Mouse (Mus musculus): ENCODE data around the gene Klrb1b.

- TF ChIP-seq CTCF (IDR thresholded peaks at IDR 0.05; ENCODE audit: low read depth) (no peak), EP300 (IDR thresholded peaks at IDR 0.05; ENCODE audit: low read depth) (no peak)
Observed at GRCm38 (mm10) chr6:128857976-128858375, 31.8 kb upstream of the Klrb1b start.
